Mouse (Mus musculus): Measurements from ENCODE around the gene Gm10318.

DNA sequence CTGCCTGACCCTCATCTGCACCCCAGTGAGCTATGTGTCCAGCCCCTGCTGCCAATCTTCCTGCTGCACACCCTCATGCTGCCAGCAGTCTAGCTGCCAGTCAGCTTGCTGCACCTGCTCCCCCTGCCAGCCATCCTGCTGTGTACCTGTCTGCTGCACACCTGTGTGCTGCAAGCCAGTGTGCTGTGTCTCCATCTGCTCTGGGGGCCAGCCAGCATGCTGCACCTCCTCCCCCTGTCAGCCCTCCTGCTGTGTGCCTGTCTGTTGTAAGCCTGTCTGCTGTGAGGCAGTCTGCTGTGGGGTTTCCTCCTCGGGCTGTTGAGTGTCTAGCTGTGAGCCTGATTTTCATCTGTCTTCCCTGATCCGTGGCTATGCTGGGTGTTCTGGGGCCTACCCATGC lies 5.7 kb upstream of the Gm10318 start:
- TF ChIP-seq CTCF (IDR thresholded peaks at IDR 0.05; ENCODE audit: low read depth) = no peak
- no peak for TF ChIP-seq EP300 (optimal IDR thresholded peaks at IDR 0.05)
